Mouse (Mus musculus): ENCODE results near the gene Zfp668. TPM values are rescaled to one million over a fixed set of nuclear protein-coding genes. Genes with fewer than 3 reads are reported as not detected.

Zfp668 gene
- total and polyA plus RNA-seq, 2 experiments from 2014 or later: 3.2 to 7.1 TPM

DNA sequence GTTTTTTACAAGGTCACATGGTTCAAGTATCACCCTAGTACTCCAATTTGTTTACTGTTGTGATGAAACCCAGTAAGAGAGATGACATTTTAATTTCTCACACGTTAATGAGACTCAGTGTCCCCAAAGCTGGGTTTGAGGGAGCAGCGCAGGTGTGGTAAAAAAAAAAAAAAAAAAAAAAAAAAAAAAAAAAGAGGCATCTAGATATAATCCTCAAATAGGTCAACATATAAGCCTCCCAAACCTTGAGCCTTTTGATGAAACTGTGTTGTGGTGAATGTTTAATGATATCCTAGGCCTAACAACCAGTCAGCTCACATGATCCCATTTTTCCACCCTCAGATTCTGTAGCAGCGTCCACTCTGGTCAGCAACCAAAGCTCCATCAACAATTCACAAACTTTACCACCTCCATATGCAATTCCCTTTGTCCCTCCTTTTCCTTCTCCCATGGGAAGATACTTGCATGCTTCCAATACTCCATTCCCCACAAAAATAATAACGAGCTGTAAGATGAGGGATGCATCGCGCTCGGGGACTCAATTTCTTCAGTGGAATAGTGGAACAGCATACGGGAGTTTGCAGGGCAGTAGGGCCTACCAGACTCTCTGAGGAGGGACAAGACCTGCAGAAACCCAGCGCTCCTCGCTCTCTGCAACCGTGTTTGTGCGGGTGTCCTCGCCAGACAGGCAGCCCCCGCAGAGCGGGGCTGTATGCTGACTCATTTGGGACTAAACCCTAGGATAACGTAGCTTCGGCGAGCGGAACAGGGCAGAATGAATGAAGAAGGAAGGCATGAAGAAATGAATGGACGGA, 1.6 kb downstream of the Zfp668 start:
- H3K9ac ChIP-seq (replicated peaks; ENCODE audit: low read depth, low read length): peak overlapping the region; percentile 88
- peak overlapping the region; percentile 94 for H3K4me2 ChIP-seq (ENCODE audit: low read depth, low read length)
- WGBS: 7% methylated on average over 20 of the region's 20 CpGs
- no peak for TF ChIP-seq EP300 (IDR thresholded peaks at IDR 0.05; ENCODE audit: low read depth)
- no peak for TF ChIP-seq CTCF (IDR thresholded peaks at IDR 0.05; ENCODE audit: low read depth)
- no peaks in the 10 kb centered on the region for H3K27me3 ChIP-seq (ENCODE audit: control insufficient read depth, insufficient read depth, low read length)
- H3K4me3 ChIP-seq (ENCODE audit: low read depth, low read length): peak overlapping the region; percentile 91
- no peaks in the 10 kb centered on the region for H3K9me3 ChIP-seq (replicated peaks; ENCODE audit: control insufficient read depth, low read length)
- peaks cover 19% of the 10 kb centered on the region for H3K36me3 ChIP-seq (replicated peaks; ENCODE audit: control insufficient read depth, insufficient read depth, low read length)
- H3K4me1 ChIP-seq (ENCODE audit: control insufficient read depth, insufficient read depth): peaks cover 10% of the 10 kb centered on the region
- peak overlapping the region; percentile 97 for H3K27ac ChIP-seq (ENCODE audit: low read depth)
- no peak for DNase-seq (ENCODE audit: low spot score)
- ATAC-seq (ENCODE audit: insufficient read depth, low read depth): no peak

DNA sequence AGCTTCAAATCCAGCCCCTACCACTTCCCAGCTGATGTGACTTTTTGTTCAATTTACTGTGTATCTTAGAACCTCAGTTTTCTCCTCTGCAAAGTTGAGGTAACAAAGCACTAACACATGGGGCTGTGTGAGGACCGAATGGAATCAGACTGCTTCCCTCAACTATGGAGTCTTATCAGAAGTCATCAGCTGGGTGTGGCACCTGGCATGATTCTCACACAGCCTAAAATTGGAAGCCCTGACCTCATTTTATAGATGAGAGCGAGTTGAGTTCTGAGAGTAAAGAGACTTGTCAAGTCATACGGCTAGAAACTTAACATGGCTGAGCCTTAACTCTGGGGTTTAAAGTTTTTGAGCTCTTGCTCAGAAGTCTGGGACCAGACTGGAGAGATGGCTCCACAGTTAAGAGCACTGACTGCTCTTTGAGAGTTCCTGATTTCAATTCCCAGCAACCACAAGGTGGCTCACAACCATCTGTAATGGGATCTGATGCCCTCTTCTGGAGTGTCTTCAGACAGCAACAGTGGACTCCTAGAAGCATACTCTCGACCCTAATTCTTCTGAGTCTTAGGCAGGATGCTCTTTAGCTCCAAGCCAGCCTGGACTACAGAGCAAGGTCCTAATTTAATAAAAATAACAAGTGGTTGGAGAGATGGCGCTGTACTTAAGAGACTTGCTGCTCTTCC, 6.3 kb downstream of the Zfp668 start:
- H3K27me3 ChIP-seq (ENCODE audit: control insufficient read depth, insufficient read depth, low read length): no peaks in the 10 kb centered on the region
- no peak overlapping the region for H3K4me3 ChIP-seq (ENCODE audit: low read depth, low read length)
- no peak overlapping the region for H3K4me2 ChIP-seq (ENCODE audit: low read depth, low read length)
- TF ChIP-seq EP300 (IDR thresholded peaks at IDR 0.05; ENCODE audit: low read depth) (no peak), CTCF (IDR thresholded peaks at IDR 0.05; ENCODE audit: low read depth) (no peak)
- no peak for ATAC-seq (ENCODE audit: insufficient read depth, low read depth)
- H3K4me1 ChIP-seq (ENCODE audit: control insufficient read depth, insufficient read depth): peaks cover 7% of the 10 kb centered on the region; the same call in 1 of the 2 replicates
- peaks cover 25% of the 10 kb centered on the region for H3K36me3 ChIP-seq (replicated peaks; ENCODE audit: control insufficient read depth, insufficient read depth, low read length)
- H3K9me3 ChIP-seq (replicated peaks; ENCODE audit: control insufficient read depth, low read length): no peaks in the 10 kb centered on the region
- H3K27ac ChIP-seq (ENCODE audit: low read depth): no peak overlapping the region
- 84% methylated on average over 5 of the region's 5 CpGs for WGBS
- H3K9ac ChIP-seq (replicated peaks; ENCODE audit: low read depth, low read length): no peak overlapping the region
- no peak for DNase-seq (ENCODE audit: low spot score)

DNA sequence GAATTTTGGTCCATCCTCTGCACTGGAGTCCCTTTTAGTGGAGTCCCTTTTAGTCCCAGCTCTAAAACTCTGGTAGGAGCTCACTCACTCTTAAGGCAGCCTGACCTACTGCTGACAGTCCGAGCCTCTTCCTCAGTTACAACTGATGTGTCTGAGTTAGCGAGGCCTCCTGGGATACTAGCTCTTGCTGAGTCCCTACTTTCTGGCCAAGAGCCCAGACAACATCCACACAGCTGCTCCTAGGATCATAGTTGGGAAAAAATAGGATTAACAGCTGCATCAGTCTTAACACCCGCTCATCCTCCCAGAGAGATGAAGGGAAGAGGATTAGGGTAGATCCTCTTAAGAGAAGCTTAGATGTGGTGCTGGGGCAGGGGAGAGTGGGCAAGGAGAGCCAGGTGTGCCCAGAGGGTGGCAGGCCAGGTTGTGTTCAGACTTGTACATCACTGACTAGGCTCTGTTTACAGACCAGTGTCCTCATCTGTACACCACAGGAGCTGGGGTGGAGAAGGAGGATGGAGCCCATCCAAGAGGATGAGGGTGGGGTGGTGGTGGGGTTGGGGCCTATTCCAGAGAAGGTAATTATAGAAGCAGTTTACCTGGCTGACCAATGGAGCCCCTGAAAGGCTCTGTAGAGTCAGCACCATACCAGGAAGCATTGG, 7.3 kb downstream of the Zfp668 start:
- TF ChIP-seq EP300 (IDR thresholded peaks at IDR 0.05; ENCODE audit: low read depth) (no peak), CTCF (IDR thresholded peaks at IDR 0.05; ENCODE audit: low read depth) (no peak)
- H3K9ac ChIP-seq (replicated peaks; ENCODE audit: low read depth, low read length): 0 out of 2 replicates have a peak overlapping the region, but pooled peaks have one; percentile 26
- peak; percentile 41 for DNase-seq (ENCODE audit: low spot score)
- H3K4me2 ChIP-seq (ENCODE audit: low read depth, low read length): no peak overlapping the region
- H3K4me1 ChIP-seq (ENCODE audit: control insufficient read depth, insufficient read depth): 0 out of 2 replicates have a peak, but pooled peaks cover 3% of the 10 kb centered on the region
- 32% methylated on average over 3 of the region's 3 CpGs for WGBS
- H3K27me3 ChIP-seq (ENCODE audit: control insufficient read depth, insufficient read depth, low read length): no peaks in the 10 kb centered on the region
- H3K27ac ChIP-seq (ENCODE audit: low read depth): peak overlapping the region; percentile 15; the same call in 1 of the 2 replicates
- peak; percentile 51 for ATAC-seq (ENCODE audit: insufficient read depth, low read depth)
- H3K9me3 ChIP-seq (replicated peaks; ENCODE audit: control insufficient read depth, low read length): no peaks in the 10 kb centered on the region
- H3K36me3 ChIP-seq (replicated peaks; ENCODE audit: control insufficient read depth, insufficient read depth, low read length): peaks cover 25% of the 10 kb centered on the region
- H3K4me3 ChIP-seq (ENCODE audit: low read depth, low read length): no peak overlapping the region

DNA sequence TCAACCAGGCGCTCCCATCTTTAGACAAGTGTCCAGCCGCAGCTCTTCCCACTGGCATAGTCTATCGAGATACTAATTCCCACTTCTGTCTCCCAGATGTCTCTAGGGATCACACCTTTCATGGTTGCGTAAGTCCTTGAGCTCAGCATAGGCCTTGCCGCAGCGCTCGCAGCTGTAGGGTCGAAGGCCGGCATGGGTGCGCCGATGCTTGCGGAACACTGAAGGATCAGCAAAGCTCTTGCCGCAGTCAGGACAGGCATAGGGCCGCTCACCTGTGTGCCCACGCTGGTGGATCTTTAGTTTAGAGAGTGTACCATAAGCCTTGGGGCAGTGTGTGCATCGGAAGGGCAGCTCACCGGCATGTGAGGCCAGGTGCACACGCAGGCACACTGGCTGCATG, 9.0 kb downstream of the Zfp668 start:
- H3K27ac ChIP-seq (ENCODE audit: low read depth): no peak overlapping the region
- DNase-seq (ENCODE audit: low spot score): no peak
- TF ChIP-seq EP300 (IDR thresholded peaks at IDR 0.05; ENCODE audit: low read depth) (no peak), CTCF (IDR thresholded peaks at IDR 0.05; ENCODE audit: low read depth) (no peak)
- peaks cover 25% of the 10 kb centered on the region for H3K36me3 ChIP-seq (replicated peaks; ENCODE audit: control insufficient read depth, insufficient read depth, low read length)
- no peak overlapping the region for H3K4me2 ChIP-seq (ENCODE audit: low read depth, low read length)
- H3K9me3 ChIP-seq (replicated peaks; ENCODE audit: control insufficient read depth, low read length): no peaks in the 10 kb centered on the region
- no peak for ATAC-seq (ENCODE audit: insufficient read depth, low read depth)
- H3K4me1 ChIP-seq (ENCODE audit: control insufficient read depth, insufficient read depth): 0 out of 2 replicates have a peak, but pooled peaks cover 3% of the 10 kb centered on the region
- no peak overlapping the region for H3K9ac ChIP-seq (replicated peaks; ENCODE audit: low read depth, low read length)
- no peaks in the 10 kb centered on the region for H3K27me3 ChIP-seq (ENCODE audit: control insufficient read depth, insufficient read depth, low read length)
- WGBS: 95% methylated on average over 18 of the region's 18 CpGs
- H3K4me3 ChIP-seq (ENCODE audit: low read depth, low read length): no peak overlapping the region

DNA sequence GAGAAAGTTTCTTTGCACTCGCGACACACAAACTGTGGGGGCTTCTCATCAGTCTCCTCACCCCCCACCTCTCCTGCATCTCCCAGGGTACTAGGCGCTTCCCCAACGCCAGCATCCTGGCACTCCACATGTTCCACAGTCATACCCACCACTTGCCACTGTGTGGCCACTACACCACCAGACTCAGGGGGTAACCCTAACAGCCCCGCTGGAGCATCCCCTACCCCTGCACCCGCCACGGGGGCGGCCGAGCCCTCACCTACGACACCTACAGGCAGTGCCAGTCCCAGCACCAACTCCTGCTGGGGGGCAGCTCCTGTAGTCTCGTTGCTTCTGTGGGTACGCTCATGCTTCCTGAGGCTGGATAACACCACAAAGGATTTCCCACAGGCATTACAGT, 10.2 kb downstream of the Zfp668 start:
- no peak overlapping the region for H3K9ac ChIP-seq (replicated peaks; ENCODE audit: low read depth, low read length)
- ATAC-seq (ENCODE audit: insufficient read depth, low read depth): no peak

More for the DNA sequence above, 10.2 kb downstream of the Zfp668 start:
- H3K9me3 ChIP-seq (replicated peaks; ENCODE audit: control insufficient read depth, low read length): no peaks in the 10 kb centered on the region
- no peak for DNase-seq (ENCODE audit: low spot score)
- no peak overlapping the region for H3K4me3 ChIP-seq (ENCODE audit: low read depth, low read length)
- H3K36me3 ChIP-seq (replicated peaks; ENCODE audit: control insufficient read depth, insufficient read depth, low read length): peaks cover 25% of the 10 kb centered on the region
- H3K27me3 ChIP-seq (ENCODE audit: control insufficient read depth, insufficient read depth, low read length): no peaks in the 10 kb centered on the region
- 0 out of 2 replicates have a peak, but pooled peaks cover 3% of the 10 kb centered on the region for H3K4me1 ChIP-seq (ENCODE audit: control insufficient read depth, insufficient read depth)
- H3K27ac ChIP-seq (ENCODE audit: low read depth): no peak overlapping the region
- WGBS: 92% methylated on average over 12 of the region's 12 CpGs
- no peak overlapping the region for H3K4me2 ChIP-seq (ENCODE audit: low read depth, low read length)
- TF ChIP-seq CTCF (IDR thresholded peaks at IDR 0.05; ENCODE audit: low read depth) (no peak), EP300 (IDR thresholded peaks at IDR 0.05; ENCODE audit: low read depth) (no peak)

All from heart, postnatal 0 days (tissue).